Mouse (Mus musculus) CD4-positive, CD25-positive, alpha-beta regulatory T cell, adult 9 weeks (primary cell): ENCODE measurements around the gene Eif4enif1. TPM values are rescaled to one million over a fixed set of nuclear protein-coding genes. Genes with fewer than 3 reads are reported as not detected.

Source experiments
- polyA plus RNA-seq: library from polyadenylated mRNA; unstranded; fragments of 100-300 nt; shearing (Covaris generic); gene quantifications from one replicate; pipeline ENCODE4 v1.2.1, GENCODE M21; 2017

Eif4enif1 gene
- 34.2 TPM for polyA plus RNA-seq

GRCm38 (mm10) chr11:3202231-3202701, at the start of gene Eif4enif1:
Gene Eif4enif1, plus strand, starts transcription at chr11:3202392.

GRCm38 (mm10) chr11:3193363-3193762, 8.8 kb upstream of the Eif4enif1 start, which contains the start of gene Sfi1:
Gene Sfi1, minus strand, starts transcription at chr11:3193463.

GRCm38 (mm10) chr11:3266079-3266685, 64.0 kb downstream of the Eif4enif1 start, which contains the start of gene Drg1:
Gene Drg1, minus strand, starts transcription at chr11:3266415.

GRCm38 (mm10) chr11:3288521-3289301, 86.5 kb downstream of the Eif4enif1 start, which contains the start of gene Patz1:
Gene Patz1, plus strand, starts transcription at chr11:3288874.

Other genes starting within 250 kb of the Eif4enif1 start
- gene Sfi1, start 8.9 kb upstream of the Eif4enif1 start, polyA plus RNA-seq: 64.0 TPM
- gene Drg1, start 64.0 kb downstream of the Eif4enif1 start, polyA plus RNA-seq: 190 TPM
- gene Patz1, start 86.5 kb downstream of the Eif4enif1 start, polyA plus RNA-seq: 17.7 TPM
- gene Pik3ip1, start 128.0 kb downstream of the Eif4enif1 start, polyA plus RNA-seq: 99.9 TPM
- 118 TPM for gene Limk2, start 206.8 kb downstream of the Eif4enif1 start, polyA plus RNA-seq
- 34.7 TPM for gene Rnf185, start 250.0 kb downstream of the Eif4enif1 start, polyA plus RNA-seq